Mouse (Mus musculus): ENCODE measurements at regions not wholly inside any gene's neighbourhood (a gene's known extent, or its start where the extent isn't known, plus 50 kb on each side); places are given as distances from the start of the nearest gene placed in this dataset.

- no peak for DNase-seq (ENCODE audit: low read depth)
Observed at GRCm38 (mm10) chr5:46794028-46794705, 936.8 kb upstream of the Lcorl start.

- no peak for DNase-seq (ENCODE audit: low read depth)
Observed at GRCm38 (mm10) chr5:46791051-46791450, 933.6 kb upstream of the Lcorl start.

GRCm38 (mm10) chr5:46790536-46790935 is 933.1 kb upstream of the Lcorl start:
- no peak for DNase-seq (ENCODE audit: low read depth)

GRCm38 (mm10) chr5:46787079-46787478 is 929.7 kb upstream of the Lcorl start:
- DNase-seq (ENCODE audit: low read depth) = no peak

GRCm38 (mm10) chr5:46756094-46756493 is 898.7 kb upstream of the Lcorl start:
- no peak for DNase-seq (ENCODE audit: low read depth)

- no peak for DNase-seq (ENCODE audit: low read depth)
Observed at GRCm38 (mm10) chr5:46740034-46740582, 882.7 kb upstream of the Lcorl start.

- DNase-seq (ENCODE audit: low read depth) = no peak
Observed at GRCm38 (mm10) chr5:46732510-46732909, 875.1 kb upstream of the Lcorl start.

GRCm38 (mm10) chr5:46732025-46732424 is 874.6 kb upstream of the Lcorl start:
- no peak for DNase-seq (ENCODE audit: low read depth)

GRCm38 (mm10) chr5:46731297-46731696 is 873.9 kb upstream of the Lcorl start:
- no peak for DNase-seq (ENCODE audit: low read depth)

GRCm38 (mm10) chr5:46709596-46709995 is 852.2 kb upstream of the Lcorl start:
- no peak for DNase-seq (ENCODE audit: low read depth)

- no peak for DNase-seq (ENCODE audit: low read depth)
Observed at GRCm38 (mm10) chr5:46707845-46708244, 850.4 kb upstream of the Lcorl start.

GRCm38 (mm10) chr5:46707021-46707420 is 849.6 kb upstream of the Lcorl start:
- no peak for DNase-seq (ENCODE audit: low read depth)

- DNase-seq (ENCODE audit: low read depth) = no peak
Observed at GRCm38 (mm10) chr5:46678007-46678406, 820.6 kb upstream of the Lcorl start.

- DNase-seq (ENCODE audit: low read depth) = no peak
Observed at GRCm38 (mm10) chr5:46674810-46675502, 817.5 kb upstream of the Lcorl start.

GRCm38 (mm10) chr5:46673413-46673812 is 816.0 kb upstream of the Lcorl start:
- no peak for DNase-seq (ENCODE audit: low read depth)

- no peak for DNase-seq (ENCODE audit: low read depth)
Observed at GRCm38 (mm10) chr5:46670484-46670883, 813.1 kb upstream of the Lcorl start.

- peak; percentile 16 for DNase-seq (ENCODE audit: low read depth)
Observed at GRCm38 (mm10) chr5:46666250-46666649, 808.8 kb upstream of the Lcorl start.

GRCm38 (mm10) chr5:46657065-46657464 is 799.6 kb upstream of the Lcorl start:
- DNase-seq (ENCODE audit: low read depth) = no peak

GRCm38 (mm10) chr5:46654189-46654588 is 796.8 kb upstream of the Lcorl start:
- no peak for DNase-seq (ENCODE audit: low read depth)

- no peak for DNase-seq (ENCODE audit: low read depth)
Observed at GRCm38 (mm10) chr5:46643009-46643408, 785.6 kb upstream of the Lcorl start.

- no peak for DNase-seq (ENCODE audit: low read depth)
Observed at GRCm38 (mm10) chr5:46635116-46635668, 777.8 kb upstream of the Lcorl start.

All from gonadal fat pad, adult 2 months (tissue).